Mouse (Mus musculus): ENCODE data around the gene Agpat3. TPM values are rescaled to one million over a fixed set of nuclear protein-coding genes. Genes with fewer than 3 reads are reported as not detected.

The Agpat3 gene
- polyA plus RNA-seq, 2 experiments, result 14.5 to 21.0 TPM

DNA sequence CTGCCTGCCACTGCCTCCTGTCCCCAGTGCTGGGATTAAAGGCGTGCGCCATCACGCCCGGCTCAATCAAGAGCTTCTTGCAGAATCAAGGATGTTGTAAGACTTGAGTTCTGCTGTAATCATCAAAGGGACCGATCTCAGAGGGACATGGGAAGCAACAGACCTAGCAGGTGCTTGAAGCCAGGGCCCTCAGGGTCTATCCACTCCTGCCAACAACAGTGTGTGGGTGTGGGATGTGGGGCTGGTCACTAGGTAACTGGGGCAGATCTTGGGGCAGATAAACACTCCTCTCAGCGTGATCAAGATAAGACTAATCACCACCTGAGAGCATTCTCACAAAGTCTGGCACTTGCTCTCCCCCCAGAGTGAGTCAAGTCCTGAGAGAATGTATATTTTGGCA lies 19.5 kb upstream of the Agpat3 start:
- peaks cover 26 to 43% of the 10 kb centered on the region in 2 experiments for H3K4me1 ChIP-seq (replicated peaks; ENCODE audit: control insufficient read depth in 2 of 2, insufficient read depth in 2 of 2, low read length in 1 of 2)
- no peak overlapping the region for H3K27ac ChIP-seq
- TF ChIP-seq EP300 (IDR thresholded peaks at IDR 0.05; ENCODE audit: low read depth) (no peak), CTCF (IDR thresholded peaks at IDR 0.05; ENCODE audit: low read depth) (no peak)
- no peaks in the 10 kb centered on the region for H3K36me3 ChIP-seq (replicated peaks; ENCODE audit: control insufficient read depth, insufficient read depth, low read depth)
- H3K27me3 ChIP-seq (ENCODE audit: control insufficient read depth, insufficient read depth, low read length), result no peaks in the 10 kb centered on the region
- no peak overlapping the region for H3K4me2 ChIP-seq (ENCODE audit: low read depth)
- H3K9me3 ChIP-seq (ENCODE audit: control insufficient read depth, low read length), result no peaks in the 10 kb centered on the region
- H3K4me3 ChIP-seq (ENCODE audit: insufficient read depth in 1 of 2, low read depth in 2 of 2, low read length in 2 of 2), result no peak overlapping the region
- DNase-seq (ENCODE audit: low read depth in 3 of 3, low spot score in 3 of 3) (no peak), ATAC-seq (ENCODE audit: insufficient read depth) (no peak)
- 68% methylated on average over 6 of the region's 6 CpGs for WGBS (ENCODE audit: insufficient replicate concordance)
- H3K9ac ChIP-seq (replicated peaks), result no peak overlapping the region

DNA sequence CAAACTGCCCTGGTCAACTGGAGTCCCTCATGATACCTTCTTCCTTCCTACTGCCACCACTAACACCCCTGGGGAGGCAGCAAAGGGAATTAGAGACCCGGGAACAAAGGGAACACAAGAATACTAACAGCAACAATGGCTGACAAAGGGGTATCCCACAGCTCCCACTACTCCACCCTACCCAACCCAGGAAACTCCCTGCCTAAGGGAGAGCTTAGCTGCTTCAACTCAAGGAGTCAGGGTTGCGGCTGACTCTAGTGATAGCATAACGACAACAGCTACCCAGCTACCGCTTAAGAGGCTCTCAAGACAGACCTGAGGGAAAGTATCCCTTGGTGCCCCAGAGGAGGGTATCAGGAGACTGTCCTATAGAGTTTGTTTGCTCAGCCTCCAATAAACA lies 15.3 kb upstream of the Agpat3 start:
- TF ChIP-seq EP300 (IDR thresholded peaks at IDR 0.05; ENCODE audit: low read depth) (no peak), CTCF (IDR thresholded peaks at IDR 0.05; ENCODE audit: low read depth) (no peak)
- Histone ChIP-seq H3K4me3 (ENCODE audit: insufficient read depth in 1 of 2, low read depth in 2 of 2, low read length in 2 of 2) (0 out of 4 replicates have a peak overlapping the region, but pooled peaks of 1 of the 2 experiments have one; percentile 8), H3K4me1 (replicated peaks; ENCODE audit: control insufficient read depth in 2 of 2, insufficient read depth in 2 of 2, low read length in 1 of 2) (peaks cover 37 to 52% of the 10 kb centered on the region in 2 experiments), H3K9me3 (ENCODE audit: control insufficient read depth, low read length) (no peaks in the 10 kb centered on the region), H3K4me2 (ENCODE audit: low read depth) (peak overlapping the region; percentile 56), H3K36me3 (replicated peaks; ENCODE audit: control insufficient read depth, insufficient read depth, low read depth) (no peaks in the 10 kb centered on the region), H3K27ac (peak overlapping the region; percentile 53), H3K27me3 (ENCODE audit: control insufficient read depth, insufficient read depth, low read length) (no peaks in the 10 kb centered on the region), H3K9ac (replicated peaks) (peak overlapping the region; percentile 32)
- DNase-seq (ENCODE audit: low read depth in 3 of 3, low spot score in 3 of 3) (peak in 2 of 3 experiments; percentile 35 to 37), ATAC-seq (ENCODE audit: insufficient read depth) (peak; percentile 52)
- 9% methylated on average over 4 of the region's 4 CpGs for WGBS (ENCODE audit: insufficient replicate concordance)

DNA sequence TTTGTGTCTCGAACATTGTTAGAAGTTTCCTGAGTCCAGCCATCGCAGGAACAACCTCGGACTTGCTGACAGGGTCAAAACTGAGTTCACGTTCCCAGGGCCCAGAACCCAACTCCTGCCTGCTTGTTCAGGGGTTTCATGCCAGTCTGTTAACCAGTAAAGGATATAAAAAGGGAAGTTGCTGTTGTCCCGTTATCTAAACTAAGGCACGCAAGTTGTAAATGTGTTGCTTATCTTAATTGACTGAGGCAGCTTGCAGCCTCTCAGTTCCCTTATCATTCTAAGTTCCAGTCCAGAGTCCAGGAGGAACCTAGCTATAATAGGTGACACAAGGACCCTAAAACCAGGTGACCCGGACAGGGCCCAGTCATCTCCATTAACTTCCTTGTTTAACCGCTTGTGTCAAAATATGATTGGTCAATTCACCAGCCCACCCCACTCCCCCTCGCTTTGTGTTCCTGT lies 14.6 kb upstream of the Agpat3 start:
- H3K4me1 ChIP-seq (replicated peaks; ENCODE audit: control insufficient read depth in 2 of 2, insufficient read depth in 2 of 2, low read length in 1 of 2), result peaks cover 33 to 45% of the 10 kb centered on the region in 2 experiments
- DNase-seq (ENCODE audit: low read depth in 3 of 3, low spot score in 3 of 3), result peak; percentile 79 to 82 (median 81)
- H3K27me3 ChIP-seq (ENCODE audit: control insufficient read depth, insufficient read depth, low read length), result no peaks in the 10 kb centered on the region
- peak; percentile 88 for ATAC-seq (ENCODE audit: insufficient read depth)
- peak; percentile 94 for TF ChIP-seq EP300 (IDR thresholded peaks at IDR 0.05; ENCODE audit: low read depth)
- TF ChIP-seq CTCF (IDR thresholded peaks at IDR 0.05; ENCODE audit: low read depth), result no peak
- H3K9ac ChIP-seq (replicated peaks), result peak overlapping the region; percentile 32
- peak overlapping the region; percentile 56 for H3K4me2 ChIP-seq (ENCODE audit: low read depth)
- peak overlapping the region in 1 of 2 experiments; percentile 32; a peak in 3 of 4 replicates for H3K4me3 ChIP-seq (ENCODE audit: insufficient read depth in 1 of 2, low read depth in 2 of 2, low read length in 2 of 2)
- peak overlapping the region; percentile 53 for H3K27ac ChIP-seq
- H3K36me3 ChIP-seq (replicated peaks; ENCODE audit: control insufficient read depth, insufficient read depth, low read depth), result no peaks in the 10 kb centered on the region
- no peaks in the 10 kb centered on the region for H3K9me3 ChIP-seq (ENCODE audit: control insufficient read depth, low read length)
- 3% methylated on average over 9 of the region's 9 CpGs for WGBS (ENCODE audit: insufficient replicate concordance)

DNA sequence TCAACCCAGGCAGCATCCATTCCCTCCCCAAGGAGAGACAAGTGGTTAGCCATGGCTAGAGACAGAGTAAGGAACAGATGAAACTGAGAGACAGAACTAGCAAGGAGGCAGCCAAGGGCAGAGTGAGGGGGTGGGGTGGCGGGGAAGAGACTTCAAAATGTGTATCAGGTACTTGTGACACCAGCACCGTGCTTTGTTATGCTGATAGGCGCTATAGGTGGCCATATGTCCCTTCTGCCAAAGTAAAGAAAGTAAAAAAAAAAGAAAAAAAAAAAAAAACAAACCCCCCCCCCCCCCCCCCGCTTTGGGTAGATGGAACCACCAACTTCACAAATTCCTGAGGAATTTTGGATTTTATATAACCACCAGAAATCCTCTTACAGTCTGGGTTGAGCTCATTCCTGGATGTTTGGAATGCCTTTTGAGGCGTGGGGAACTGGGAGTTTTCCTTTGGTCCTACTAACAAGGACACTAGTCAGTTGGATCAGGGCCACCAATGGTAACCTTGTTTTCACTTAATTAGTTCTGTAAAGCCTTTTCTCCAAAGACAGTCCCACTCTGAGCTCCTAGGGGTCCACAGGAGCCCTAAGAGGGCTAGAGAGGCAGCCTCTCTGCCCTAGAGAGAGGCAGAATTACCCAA lies 14.0 kb upstream of the Agpat3 start:
- ATAC-seq (ENCODE audit: insufficient read depth) (peak; percentile 51; the same call in 1 of the 2 replicates), DNase-seq (ENCODE audit: low read depth in 3 of 3, low spot score in 3 of 3) (no peak)
- Histone ChIP-seq H3K4me1 (replicated peaks; ENCODE audit: control insufficient read depth in 2 of 2, insufficient read depth in 2 of 2, low read length in 1 of 2) (peaks cover 33 to 44% of the 10 kb centered on the region in 2 experiments), H3K27me3 (ENCODE audit: control insufficient read depth, insufficient read depth, low read length) (no peaks in the 10 kb centered on the region), H3K27ac (peak overlapping the region; percentile 53), H3K4me2 (ENCODE audit: low read depth) (peak overlapping the region; percentile 56), H3K9ac (replicated peaks) (peak overlapping the region; percentile 32), H3K36me3 (replicated peaks; ENCODE audit: control insufficient read depth, insufficient read depth, low read depth) (no peaks in the 10 kb centered on the region), H3K4me3 (ENCODE audit: insufficient read depth in 1 of 2, low read depth in 2 of 2, low read length in 2 of 2) (peak overlapping the region in 1 of 2 experiments; percentile 32; a peak in 3 of 4 replicates), H3K9me3 (ENCODE audit: control insufficient read depth, low read length) (no peaks in the 10 kb centered on the region)
- TF ChIP-seq CTCF (IDR thresholded peaks at IDR 0.05; ENCODE audit: low read depth), result no peak
- TF ChIP-seq EP300 (IDR thresholded peaks at IDR 0.05; ENCODE audit: low read depth), result no peak
- WGBS (ENCODE audit: insufficient replicate concordance), result 28% methylated on average over 5 of the region's 5 CpGs

DNA sequence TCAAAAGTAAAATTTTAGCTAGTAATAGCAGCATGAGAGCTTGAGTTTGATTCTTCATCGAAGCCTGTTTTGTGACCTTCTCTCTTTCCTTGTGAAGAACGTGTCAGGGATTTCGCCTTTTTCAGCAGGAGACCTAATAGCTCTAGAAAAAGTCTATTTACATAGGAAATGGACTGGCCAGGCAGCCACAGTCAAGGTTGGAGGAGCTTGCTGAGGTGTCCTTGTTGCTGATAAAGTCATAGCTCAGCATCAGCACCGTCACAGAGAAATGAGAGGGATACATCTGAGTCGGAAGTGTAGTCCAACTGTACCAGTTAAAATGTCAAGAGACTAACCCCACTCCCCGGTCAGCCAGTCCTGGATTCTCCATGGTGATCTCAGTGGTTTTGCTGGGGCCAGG lies 13.3 kb upstream of the Agpat3 start:
- no peaks in the 10 kb centered on the region for H3K27me3 ChIP-seq (ENCODE audit: control insufficient read depth, insufficient read depth, low read length)
- peak overlapping the region; percentile 53 for H3K27ac ChIP-seq
- H3K36me3 ChIP-seq (replicated peaks; ENCODE audit: control insufficient read depth, insufficient read depth, low read depth), result no peaks in the 10 kb centered on the region
- ATAC-seq (ENCODE audit: insufficient read depth), result no peak
- TF ChIP-seq EP300 (IDR thresholded peaks at IDR 0.05; ENCODE audit: low read depth), result no peak
- TF ChIP-seq CTCF (IDR thresholded peaks at IDR 0.05; ENCODE audit: low read depth), result no peak
- peaks cover 33 to 44% of the 10 kb centered on the region in 2 experiments for H3K4me1 ChIP-seq (replicated peaks; ENCODE audit: control insufficient read depth in 2 of 2, insufficient read depth in 2 of 2, low read length in 1 of 2)
- no peak for DNase-seq (ENCODE audit: low read depth in 3 of 3, low spot score in 3 of 3)
- H3K4me2 ChIP-seq (ENCODE audit: low read depth), result no peak overlapping the region
- WGBS (ENCODE audit: insufficient replicate concordance), result 67% methylated on average over 6 of the region's 6 CpGs
- H3K9ac ChIP-seq (replicated peaks), result no peak overlapping the region
- H3K4me3 ChIP-seq (ENCODE audit: insufficient read depth in 1 of 2, low read depth in 2 of 2, low read length in 2 of 2), result no peak overlapping the region
- no peaks in the 10 kb centered on the region for H3K9me3 ChIP-seq (ENCODE audit: control insufficient read depth, low read length)
